Mouse (Mus musculus): Measurements from ENCODE around the gene Slc35e1. TPM values are rescaled to one million over a fixed set of nuclear protein-coding genes. Genes with fewer than 3 reads are reported as not detected.
A peak's percentile ranks its signal among the peaks of the same experiment; 100 is the strongest.

Gene Slc35e1
- polyA plus RNA-seq, 1 experiment from 2014 or later: 13.4 TPM

DNA sequence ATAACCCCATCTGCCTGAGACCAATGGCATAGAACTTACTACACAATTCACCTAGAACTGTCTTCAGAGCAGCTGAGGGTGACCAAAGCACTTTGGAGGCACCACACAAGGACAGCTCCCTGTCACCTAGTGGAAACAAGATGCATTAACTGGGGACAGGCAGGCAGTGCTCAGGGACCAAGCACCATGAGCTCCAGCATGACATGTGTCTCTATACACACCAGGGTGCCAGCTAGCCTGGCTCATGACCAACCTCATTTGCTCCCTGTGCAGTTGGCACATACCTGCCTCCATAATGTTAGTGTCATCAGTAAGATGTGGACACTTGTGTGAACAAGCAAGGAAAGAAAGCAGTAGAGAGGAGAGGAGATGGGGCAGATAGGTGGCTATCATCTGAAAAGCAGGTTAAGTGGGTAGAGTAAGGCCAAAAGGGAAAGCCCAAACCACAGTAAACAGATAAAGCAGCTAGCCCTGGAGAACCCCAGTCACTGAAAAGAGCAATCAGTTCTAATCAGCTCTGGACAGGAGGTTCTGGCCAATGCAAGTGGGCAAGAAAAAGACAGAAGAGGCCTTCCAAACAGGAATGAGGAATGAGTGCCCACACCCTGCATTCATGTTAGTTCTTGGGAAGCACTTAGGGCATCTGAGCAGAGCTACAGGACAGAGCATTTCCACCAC is 12.4 kb upstream of the Slc35e1 start:
- Histone ChIP-seq H3K4me1 (ENCODE audit: control insufficient read depth, insufficient read depth, low read length) (no peaks in the 10 kb centered on the region), H3K4me3 (ENCODE audit: low read depth, low read length) (no peak overlapping the region), H3K27ac (ENCODE audit: low read depth, low read length) (no peak overlapping the region), H3K9ac (ENCODE audit: low read length) (no peak overlapping the region), H3K27me3 (ENCODE audit: control insufficient read depth, insufficient read depth, low read length) (no peaks in the 10 kb centered on the region), H3K36me3 (ENCODE audit: control insufficient read depth, insufficient read depth, low read length) (no peaks in the 10 kb centered on the region), H3K9me3 (ENCODE audit: control insufficient read depth, low read length) (no peaks in the 10 kb centered on the region), H3K4me2 (no peak overlapping the region)
- ATAC-seq (ENCODE audit: low FRiP score) (no peak), DNase-seq (ENCODE audit: low spot score, missing footprints) (no peak)

- Histone ChIP-seq H3K4me1 (ENCODE audit: control insufficient read depth, insufficient read depth, low read length) (no peaks in the 10 kb centered on the region), H3K9ac (ENCODE audit: low read length) (no peak overlapping the region), H3K27ac (ENCODE audit: low read depth, low read length) (no peak overlapping the region), H3K4me2 (no peak overlapping the region), H3K4me3 (ENCODE audit: low read depth, low read length) (no peak overlapping the region), H3K27me3 (ENCODE audit: control insufficient read depth, insufficient read depth, low read length) (no peaks in the 10 kb centered on the region), H3K9me3 (ENCODE audit: control insufficient read depth, low read length) (no peaks in the 10 kb centered on the region), H3K36me3 (ENCODE audit: control insufficient read depth, insufficient read depth, low read length) (no peaks in the 10 kb centered on the region)
- no peak for DNase-seq (ENCODE audit: low spot score, missing footprints)
- ATAC-seq (ENCODE audit: low FRiP score): no peak
Measured at GRCm38 (mm10) chr8:72504137-72504536, 11.7 kb upstream of the Slc35e1 start.

DNA sequence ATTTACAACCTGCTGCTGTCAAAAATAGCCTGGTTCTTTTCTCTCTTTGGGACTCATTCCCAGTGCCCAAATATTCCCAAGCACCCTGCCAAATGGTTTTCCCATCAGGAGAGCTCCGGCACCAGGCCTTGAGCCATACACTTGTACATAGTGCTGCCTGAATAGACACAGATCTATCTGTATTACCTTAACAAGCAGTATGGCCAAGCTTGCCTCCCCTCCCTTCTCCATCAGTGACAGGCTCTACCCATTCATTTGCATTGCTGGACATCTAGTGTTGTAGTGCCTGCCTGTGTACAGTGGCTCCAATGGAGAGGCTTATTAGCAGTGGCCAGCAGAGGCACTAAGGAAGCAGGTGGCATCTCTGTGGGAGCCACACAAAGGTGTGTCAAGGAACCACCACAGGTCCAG is 8.1 kb upstream of the Slc35e1 start:
- Histone ChIP-seq H3K36me3 (ENCODE audit: control insufficient read depth, insufficient read depth, low read length) (peaks cover 3% of the 10 kb centered on the region), H3K4me2 (no peak overlapping the region), H3K9ac (ENCODE audit: low read length) (no peak overlapping the region), H3K4me3 (ENCODE audit: low read depth, low read length) (no peak overlapping the region), H3K4me1 (ENCODE audit: control insufficient read depth, insufficient read depth, low read length) (no peaks in the 10 kb centered on the region), H3K27me3 (ENCODE audit: control insufficient read depth, insufficient read depth, low read length) (no peaks in the 10 kb centered on the region), H3K27ac (ENCODE audit: low read depth, low read length) (no peak overlapping the region), H3K9me3 (ENCODE audit: control insufficient read depth, low read length) (no peaks in the 10 kb centered on the region)
- 91% methylated on average over 1 of the region's 1 CpGs for WGBS
- no peak for ATAC-seq (ENCODE audit: low FRiP score)
- no peak for DNase-seq (ENCODE audit: low spot score, missing footprints)

GRCm38 (mm10) chr8:72499521-72500284 is 7.3 kb upstream of the Slc35e1 start:
- H3K36me3 ChIP-seq (ENCODE audit: control insufficient read depth, insufficient read depth, low read length): peaks cover 8% of the 10 kb centered on the region
- no peak overlapping the region for H3K4me3 ChIP-seq (ENCODE audit: low read depth, low read length)
- ATAC-seq (ENCODE audit: low FRiP score) (no peak), DNase-seq (ENCODE audit: low spot score, missing footprints) (no peak)
- H3K27ac ChIP-seq (ENCODE audit: low read depth, low read length): no peak overlapping the region
- no peak overlapping the region for H3K4me2 ChIP-seq
- no peaks in the 10 kb centered on the region for H3K4me1 ChIP-seq (ENCODE audit: control insufficient read depth, insufficient read depth, low read length)
- 90% methylated on average over 2 of the region's 2 CpGs for WGBS
- H3K27me3 ChIP-seq (ENCODE audit: control insufficient read depth, insufficient read depth, low read length): no peaks in the 10 kb centered on the region
- H3K9ac ChIP-seq (ENCODE audit: low read length): no peak overlapping the region
- no peaks in the 10 kb centered on the region for H3K9me3 ChIP-seq (ENCODE audit: control insufficient read depth, low read length)

- Histone ChIP-seq H3K9ac (ENCODE audit: low read length) (no peak overlapping the region), H3K9me3 (ENCODE audit: control insufficient read depth, low read length) (no peaks in the 10 kb centered on the region), H3K4me2 (no peak overlapping the region), H3K36me3 (ENCODE audit: control insufficient read depth, insufficient read depth, low read length) (peaks cover 8% of the 10 kb centered on the region), H3K4me1 (ENCODE audit: control insufficient read depth, insufficient read depth, low read length) (peaks cover 6% of the 10 kb centered on the region; the same call in 1 of the 2 replicates), H3K4me3 (ENCODE audit: low read depth, low read length) (no peak overlapping the region), H3K27ac (ENCODE audit: low read depth, low read length) (no peak overlapping the region), H3K27me3 (ENCODE audit: control insufficient read depth, insufficient read depth, low read length) (no peaks in the 10 kb centered on the region)
- no peak for DNase-seq (ENCODE audit: low spot score, missing footprints)
- WGBS: 92% methylated on average over 4 of the region's 4 CpGs
- no peak for ATAC-seq (ENCODE audit: low FRiP score)
Measured at GRCm38 (mm10) chr8:72498527-72498926, 6.1 kb upstream of the Slc35e1 start.

GRCm38 (mm10) chr8:72497911-72498310 is 5.5 kb upstream of the Slc35e1 start:
- no peak overlapping the region for H3K27ac ChIP-seq (ENCODE audit: low read depth, low read length)
- H3K36me3 ChIP-seq (ENCODE audit: control insufficient read depth, insufficient read depth, low read length): peaks cover 8% of the 10 kb centered on the region
- H3K9me3 ChIP-seq (ENCODE audit: control insufficient read depth, low read length): no peaks in the 10 kb centered on the region
- DNase-seq (ENCODE audit: low spot score, missing footprints) (no peak), ATAC-seq (ENCODE audit: low FRiP score) (no peak)
- peaks cover 8% of the 10 kb centered on the region; the same call in 1 of the 2 replicates for H3K4me1 ChIP-seq (ENCODE audit: control insufficient read depth, insufficient read depth, low read length)
- H3K27me3 ChIP-seq (ENCODE audit: control insufficient read depth, insufficient read depth, low read length): no peaks in the 10 kb centered on the region
- WGBS: 90% methylated on average over 1 of the region's 1 CpGs
- no peak overlapping the region for H3K4me2 ChIP-seq
- H3K4me3 ChIP-seq (ENCODE audit: low read depth, low read length): no peak overlapping the region
- H3K9ac ChIP-seq (ENCODE audit: low read length): no peak overlapping the region

DNA sequence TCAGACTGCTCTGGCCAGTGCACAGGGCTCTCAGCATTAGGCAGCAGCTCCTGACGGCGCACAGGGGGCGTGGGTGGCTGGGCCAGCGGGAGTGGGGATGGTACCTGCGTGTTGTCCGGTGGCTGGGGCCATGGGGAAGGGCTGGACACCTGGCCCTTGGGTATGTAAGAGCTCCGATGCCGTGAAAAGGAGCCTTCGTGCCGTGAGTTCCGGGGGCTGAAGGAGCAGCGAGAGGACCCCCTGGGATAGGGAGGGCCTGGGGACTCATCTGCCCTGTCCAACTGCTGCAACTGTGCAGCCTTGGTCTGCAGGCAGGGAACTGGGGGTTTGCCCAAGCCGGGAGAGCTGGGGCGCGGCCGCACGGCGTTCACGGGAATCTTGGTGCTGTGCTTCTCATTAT is 3.8 kb upstream of the Slc35e1 start:
- H3K4me2 ChIP-seq: no peak overlapping the region
- H3K9ac ChIP-seq (ENCODE audit: low read length): no peak overlapping the region
- no peak overlapping the region for H3K4me3 ChIP-seq (ENCODE audit: low read depth, low read length)
- 93% methylated on average over 19 of the region's 19 CpGs for WGBS
- ATAC-seq (ENCODE audit: low FRiP score) (no peak), DNase-seq (ENCODE audit: low spot score, missing footprints) (no peak)
- peaks cover 8% of the 10 kb centered on the region for H3K36me3 ChIP-seq (ENCODE audit: control insufficient read depth, insufficient read depth, low read length)
- H3K27me3 ChIP-seq (ENCODE audit: control insufficient read depth, insufficient read depth, low read length): no peaks in the 10 kb centered on the region
- H3K9me3 ChIP-seq (ENCODE audit: control insufficient read depth, low read length): no peaks in the 10 kb centered on the region
- peaks cover 14% of the 10 kb centered on the region for H3K4me1 ChIP-seq (ENCODE audit: control insufficient read depth, insufficient read depth, low read length)
- H3K27ac ChIP-seq (ENCODE audit: low read depth, low read length): no peak overlapping the region

DNA sequence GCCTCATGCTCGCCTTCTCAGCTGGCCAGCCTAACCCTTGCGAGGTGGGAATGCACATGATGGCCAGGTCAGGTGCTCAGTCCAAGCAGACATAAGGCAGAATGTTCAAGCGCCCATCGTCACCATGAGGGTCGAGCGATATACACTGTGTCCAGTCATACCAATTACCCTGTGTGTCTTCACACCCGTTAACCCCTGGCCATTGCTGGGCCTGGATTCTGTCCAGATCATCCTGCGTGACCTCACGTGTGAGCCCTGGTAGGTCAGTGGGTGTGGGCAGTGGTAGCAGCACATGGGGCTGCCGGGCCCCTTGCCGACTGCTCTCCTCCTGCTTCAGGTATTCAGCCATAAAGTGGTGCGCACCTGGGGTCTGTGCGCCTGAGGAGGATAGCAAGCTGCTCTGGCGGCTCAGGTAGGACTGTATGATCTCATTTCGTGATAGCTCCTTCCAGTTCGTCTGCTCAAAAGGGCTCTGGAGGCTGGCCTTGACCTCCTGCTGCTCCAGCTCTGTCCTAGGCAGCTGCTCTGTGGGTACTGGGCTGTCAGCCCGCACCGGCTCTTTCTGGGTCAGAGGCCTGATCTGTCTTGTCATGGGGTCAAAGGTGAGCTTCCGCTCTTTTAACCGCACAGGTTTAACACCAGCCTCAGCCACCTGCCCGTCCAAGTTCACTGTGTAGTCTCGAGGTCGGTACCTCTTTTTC is 3.1 kb upstream of the Slc35e1 start:
- DNase-seq (ENCODE audit: low spot score, missing footprints): no peak
- Histone ChIP-seq H3K9ac (ENCODE audit: low read length) (no peak overlapping the region), H3K9me3 (ENCODE audit: control insufficient read depth, low read length) (no peaks in the 10 kb centered on the region), H3K27me3 (ENCODE audit: control insufficient read depth, insufficient read depth, low read length) (no peaks in the 10 kb centered on the region), H3K4me2 (no peak overlapping the region), H3K4me1 (ENCODE audit: control insufficient read depth, insufficient read depth, low read length) (peaks cover 16% of the 10 kb centered on the region), H3K4me3 (ENCODE audit: low read depth, low read length) (no peak overlapping the region), H3K27ac (ENCODE audit: low read depth, low read length) (no peak overlapping the region), H3K36me3 (ENCODE audit: control insufficient read depth, insufficient read depth, low read length) (peaks cover 8% of the 10 kb centered on the region)
- no peak for ATAC-seq (ENCODE audit: low FRiP score)
- WGBS: 88% methylated on average over 23 of the region's 23 CpGs

DNA sequence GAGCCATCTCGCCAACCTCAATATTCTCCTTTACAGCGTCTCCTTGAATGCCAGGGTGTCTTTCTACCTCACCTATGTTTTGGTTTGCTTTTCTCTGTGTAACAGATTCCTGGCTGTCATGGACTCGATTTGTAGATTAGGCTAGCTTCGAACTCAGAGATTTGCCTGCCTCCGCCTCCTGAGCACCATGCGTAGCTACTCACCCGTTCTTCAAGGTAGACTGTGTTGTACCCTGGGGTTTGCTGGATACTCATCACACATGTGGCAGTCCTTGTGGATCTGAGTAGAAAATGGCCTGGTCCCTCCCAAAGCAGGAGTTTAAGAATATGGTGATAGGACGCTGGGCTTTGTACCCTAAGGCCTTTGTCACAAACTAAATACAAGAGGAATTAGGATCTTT is 967 bp upstream of the Slc35e1 start:
- 17% methylated on average over 8 of the region's 8 CpGs for WGBS
- ATAC-seq (ENCODE audit: low FRiP score): no peak

More for the DNA sequence above, 967 bp upstream of the Slc35e1 start:
- no peak for DNase-seq (ENCODE audit: low spot score, missing footprints)
- peak overlapping the region; percentile 55 for H3K4me2 ChIP-seq
- peaks cover 18% of the 10 kb centered on the region for H3K4me1 ChIP-seq (ENCODE audit: control insufficient read depth, insufficient read depth, low read length)
- H3K4me3 ChIP-seq (ENCODE audit: low read depth, low read length): peak overlapping the region; percentile 91
- no peak overlapping the region for H3K27ac ChIP-seq (ENCODE audit: low read depth, low read length)
- peaks cover 8% of the 10 kb centered on the region for H3K36me3 ChIP-seq (ENCODE audit: control insufficient read depth, insufficient read depth, low read length)
- H3K9ac ChIP-seq (ENCODE audit: low read length): peak overlapping the region; percentile 63
- H3K27me3 ChIP-seq (ENCODE audit: control insufficient read depth, insufficient read depth, low read length): no peaks in the 10 kb centered on the region
- H3K9me3 ChIP-seq (ENCODE audit: control insufficient read depth, low read length): no peaks in the 10 kb centered on the region

Measured in midbrain, embryonic 11.5 days (tissue).